Mouse (Mus musculus) ES-CJ7 (cell line): Measurements from ENCODE around the gene Cer1.
A peak's percentile ranks its signal among the peaks of the same experiment; 100 is the strongest.

Experiments used
- DNase-seq: peaks from one replicate; pipeline ENCODE4 v3.0.0; 2011; ENCODE audit warnings: low read depth, low spot score

Gene Cer1

GRCm38 (mm10) chr4:82874791-82875190 is 10.2 kb downstream of the Cer1 start:
- no peak for DNase-seq

DNA sequence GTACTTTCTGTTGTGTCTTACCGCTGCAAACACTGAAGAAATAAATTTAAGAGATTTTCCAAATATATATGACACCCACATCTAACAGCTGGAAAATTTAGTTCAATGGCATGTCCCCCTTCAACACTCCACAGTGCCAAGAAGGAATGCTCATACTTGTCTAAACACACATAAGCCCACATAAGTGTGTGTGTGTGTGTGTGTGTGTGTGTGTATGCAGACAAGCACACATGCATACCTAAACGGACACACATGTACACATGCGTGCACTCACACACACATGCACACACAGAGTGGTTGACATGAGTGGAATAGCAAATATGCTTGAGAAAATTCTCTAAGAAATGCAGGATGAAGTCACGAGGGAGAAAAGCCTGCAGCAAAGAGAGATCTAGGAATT is 12.4 kb downstream of the Cer1 start:
- DNase-seq: no peak

GRCm38 (mm10) chr4:82872121-82872520 is 12.8 kb downstream of the Cer1 start:
- DNase-seq: peak; percentile 7

GRCm38 (mm10) chr4:82870931-82871330 is 14.0 kb downstream of the Cer1 start:
- DNase-seq: no peak

GRCm38 (mm10) chr4:82867731-82868445 is 17.1 kb downstream of the Cer1 start:
- DNase-seq: no peak

DNA sequence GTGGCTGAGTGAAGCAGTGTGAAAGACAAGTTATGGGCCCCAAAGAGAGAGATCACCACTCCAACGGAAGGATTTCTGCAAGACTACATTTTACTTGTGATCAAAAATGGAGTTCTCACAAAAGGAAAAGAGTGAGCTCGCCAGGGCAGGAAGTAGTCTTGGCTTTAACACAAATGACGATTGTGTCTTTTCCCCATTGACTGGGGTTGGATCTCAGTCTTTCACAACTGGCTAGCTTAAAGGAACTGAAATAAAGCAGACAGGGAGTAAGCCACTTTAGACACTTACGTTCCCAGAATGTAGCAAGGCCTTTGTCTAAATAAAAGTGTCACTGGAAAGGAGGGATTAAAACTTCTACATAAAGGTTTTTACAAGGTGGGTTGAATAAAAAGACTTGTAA is 17.8 kb downstream of the Cer1 start:
- DNase-seq: no peak

DNA sequence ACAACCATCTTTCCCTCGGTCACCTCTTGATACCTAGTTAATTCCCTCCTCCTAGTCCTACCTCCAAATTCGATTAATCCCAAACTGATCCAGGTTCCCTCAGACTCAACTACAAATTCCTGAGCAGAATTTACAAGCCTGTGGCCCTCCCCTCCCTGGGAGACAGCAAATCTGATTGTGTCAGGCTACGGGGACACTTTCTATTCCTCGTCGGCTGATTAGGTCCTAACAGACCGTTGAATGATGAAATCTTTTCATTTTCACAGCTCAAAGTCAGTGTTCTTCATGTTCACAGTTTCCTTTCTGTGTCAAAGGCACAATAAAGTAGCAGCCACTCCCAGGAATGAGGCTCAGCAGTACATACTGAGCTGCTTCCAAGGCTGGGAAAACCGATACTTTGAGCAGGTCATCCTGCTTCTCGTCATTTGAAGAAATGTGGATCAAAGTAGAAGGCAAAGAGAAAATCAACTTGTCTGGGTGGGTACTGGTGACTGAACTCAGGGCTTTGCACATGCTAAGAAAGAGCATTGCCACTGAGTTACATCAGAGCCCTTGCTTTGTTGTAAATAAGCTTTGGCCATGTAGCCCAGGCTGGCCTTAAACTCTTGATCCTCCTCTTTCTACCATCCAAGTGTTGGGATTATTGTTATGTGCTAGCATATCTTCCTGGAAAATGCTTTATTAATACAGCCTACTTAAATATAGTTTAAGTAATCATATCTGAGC is 19.8 kb downstream of the Cer1 start:
- no peak for DNase-seq

DNA sequence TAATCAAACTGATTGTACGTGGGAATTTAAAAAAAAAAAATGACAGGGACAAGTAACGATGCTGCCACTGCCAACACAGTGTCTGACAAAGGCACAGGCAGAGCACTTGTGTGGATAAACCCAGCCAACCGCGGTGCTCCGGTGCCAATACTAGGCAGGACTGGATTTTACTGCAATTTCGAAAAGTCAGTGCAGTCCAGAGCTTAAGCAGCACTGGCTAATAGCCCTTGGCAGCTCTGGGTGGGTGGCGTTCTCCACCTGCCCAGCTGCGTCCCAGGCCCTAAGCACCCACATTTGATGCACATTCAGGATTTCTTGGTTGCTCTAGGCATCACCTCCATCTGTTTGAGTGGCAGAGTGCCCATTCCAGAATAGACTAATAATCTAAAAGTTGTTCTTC is 21.6 kb downstream of the Cer1 start:
- DNase-seq: no peak

DNA sequence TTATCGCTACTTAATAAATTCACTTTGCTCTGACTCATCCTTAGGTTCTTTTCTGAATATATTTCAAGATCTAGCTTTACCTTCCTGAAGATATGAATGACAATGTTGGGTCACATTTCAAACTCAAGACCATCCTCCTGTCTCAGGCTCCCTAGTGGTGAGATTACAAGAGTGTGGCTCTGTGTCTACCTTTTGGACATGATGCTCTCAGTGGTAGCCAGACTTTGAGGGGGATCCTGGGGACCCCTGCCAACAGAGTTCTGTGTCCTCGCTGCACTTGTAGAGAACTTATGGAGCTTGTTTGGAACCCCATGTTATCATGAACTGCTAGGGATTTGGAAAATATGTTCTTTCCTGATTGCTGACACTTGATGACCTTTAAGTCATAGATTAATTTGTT is 23.5 kb downstream of the Cer1 start:
- no peak for DNase-seq

- no peak for DNase-seq
Measured at GRCm38 (mm10) chr4:82860566-82860965, 24.4 kb downstream of the Cer1 start.

GRCm38 (mm10) chr4:82859131-82860125 is 25.5 kb downstream of the Cer1 start, which contains the start of gene Zdhhc21:
TSS of gene Zdhhc21 (minus strand) at chr4:82859958.
- peak; percentile 64 for DNase-seq

GRCm38 (mm10) chr4:82858431-82859010 is 26.4 kb downstream of the Cer1 start:
- DNase-seq: no peak

GRCm38 (mm10) chr4:82856986-82857385 is 28.0 kb downstream of the Cer1 start:
- no peak for DNase-seq

GRCm38 (mm10) chr4:82853809-82854208 is 31.1 kb downstream of the Cer1 start:
- no peak for DNase-seq

DNA sequence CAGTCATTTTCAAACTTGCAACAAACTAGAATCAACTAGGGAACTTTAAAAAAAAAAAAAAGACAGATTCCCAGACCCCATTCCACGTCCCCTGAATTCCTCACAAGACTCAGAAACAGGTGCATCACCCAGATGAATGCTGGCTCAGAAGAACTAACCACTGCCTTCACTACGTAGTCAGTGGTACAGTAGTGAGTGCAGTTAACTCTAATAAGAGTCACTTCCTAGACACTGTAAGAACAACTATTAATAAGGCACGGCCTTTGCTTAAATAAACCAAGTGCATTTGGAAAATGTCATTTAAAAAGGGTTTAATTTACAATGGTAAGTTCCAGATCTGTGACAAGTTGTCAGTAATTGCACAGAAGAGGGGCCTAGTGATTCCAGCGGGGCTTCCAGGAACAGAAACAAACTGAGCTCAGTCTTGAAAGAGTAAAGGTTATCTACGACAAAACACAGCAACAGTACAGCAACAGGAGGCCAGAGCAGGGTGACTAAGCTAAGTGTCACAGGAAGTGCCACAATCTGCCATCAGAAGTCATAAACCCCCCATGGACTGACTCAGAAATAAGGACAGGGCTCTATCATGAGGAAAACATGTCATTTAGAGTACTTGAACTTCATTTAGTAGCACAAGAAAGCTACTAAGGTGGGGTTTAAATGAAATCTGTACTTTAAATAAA is 36.3 kb downstream of the Cer1 start:
- no peak for DNase-seq

DNA sequence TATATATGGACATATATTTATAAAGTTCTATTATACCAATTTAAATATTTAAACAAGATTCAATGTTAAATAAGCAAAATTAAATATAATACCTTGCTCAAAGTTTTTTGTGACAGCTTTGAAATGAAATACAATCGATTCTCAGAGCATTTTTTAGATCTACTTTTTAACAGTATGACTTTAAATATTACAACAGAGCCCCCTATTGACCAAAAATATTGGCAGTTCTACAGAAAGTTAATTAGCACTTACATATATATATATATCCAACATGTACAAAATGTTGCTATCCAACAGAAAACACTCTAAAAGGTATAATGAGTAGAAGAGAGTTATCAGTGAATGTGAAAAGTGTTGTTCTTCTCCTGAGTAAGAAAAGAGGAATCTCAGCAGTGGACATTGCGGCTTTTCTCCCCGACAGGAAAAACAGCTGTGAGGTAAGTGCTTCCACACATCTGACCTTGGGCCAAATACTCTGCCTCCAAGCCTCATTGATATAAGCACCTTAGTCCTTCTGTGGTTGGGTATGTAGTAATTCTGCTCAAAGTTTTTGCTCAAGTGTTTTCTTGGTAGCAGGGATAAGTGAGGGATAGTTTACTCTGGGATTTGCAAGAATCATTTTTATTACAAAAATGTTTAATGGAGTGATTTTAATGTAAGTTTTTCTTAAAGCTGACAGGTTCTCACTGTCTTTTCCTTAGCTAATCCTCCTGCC is 47.3 kb downstream of the Cer1 start:
- no peak for DNase-seq
